Mouse (Mus musculus): ENCODE results near the gene 9130204L05Rik. TPM values are rescaled to one million over a fixed set of nuclear protein-coding genes. Genes with fewer than 3 reads are reported as not detected.
A peak's percentile ranks its signal among the peaks of the same experiment; 100 is the strongest.

9130204L05Rik gene
- not detected in 2 replicates for polyA plus RNA-seq (2012; rRNA removed)

DNA sequence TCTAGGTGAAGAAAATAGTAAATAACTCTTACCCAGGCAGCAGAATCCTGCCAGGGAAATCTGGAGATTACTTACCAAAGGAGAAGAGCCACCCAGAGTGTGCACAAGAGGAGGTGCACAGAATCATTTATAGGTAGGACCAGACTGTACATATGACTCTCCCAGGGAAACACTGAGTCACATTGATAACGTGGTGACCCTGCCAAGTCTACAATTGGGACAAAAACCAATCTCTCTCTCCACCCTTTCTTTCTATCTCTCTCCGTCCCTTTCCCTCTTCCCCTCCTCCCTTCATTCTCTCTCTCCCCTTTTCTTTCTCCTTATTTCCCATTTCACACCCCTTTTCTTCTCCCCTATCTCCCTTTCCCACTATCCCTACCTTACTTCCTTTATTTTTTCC, at the start of gene 9130204L05Rik:
TSS of gene 9130204L05Rik (minus strand) at position 101 of the 400 bp plus-strand sequence.
- DNase-seq (ENCODE audit: low read depth) = no peak

DNA sequence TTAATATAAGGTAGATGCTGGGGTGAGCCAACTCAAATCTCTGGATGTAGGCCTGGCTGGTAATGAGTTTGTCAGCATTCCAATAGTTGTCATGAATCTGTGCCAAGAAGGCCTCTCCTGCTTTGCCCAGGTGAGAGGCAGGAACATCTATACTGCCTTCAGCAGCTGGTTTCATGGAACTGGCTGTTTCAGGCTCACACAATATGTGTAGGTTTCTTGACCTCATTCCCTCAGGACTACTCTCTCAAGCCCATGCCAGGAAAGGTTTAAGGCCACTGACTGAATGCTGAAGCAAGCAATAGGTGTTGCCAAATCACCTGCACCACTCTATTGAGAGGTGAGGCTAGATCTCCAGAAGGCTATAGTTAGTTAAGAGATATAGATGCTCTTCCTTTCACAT, 18.1 kb upstream of the 9130204L05Rik start:
- DNase-seq (ENCODE audit: low read depth) = peak; percentile 93

GRCm38 (mm10) chr3:91059211-91059610, 31.4 kb downstream of the 9130204L05Rik start:
- DNase-seq (ENCODE audit: low read depth) = no peak

- no peak for DNase-seq (ENCODE audit: low read depth)
Measured at GRCm38 (mm10) chr3:91052654-91053053, 37.9 kb downstream of the 9130204L05Rik start.

Measured in gonadal fat pad, adult 2 months (tissue).